Mouse (Mus musculus) mouse embryonic stem cell (cell line): ENCODE measurements at regions not wholly inside any gene's neighbourhood (a gene's known extent, or its start where the extent isn't known, plus 50 kb on each side); places are given as distances from the start of the nearest gene placed in this dataset.

Source experiments
- in situ Hi-C, 2 experiments: fragments of 300-500 bp; cut with MboI; formaldehyde crosslinking; loops; 1 replicate in 1 of 2; 3 replicates in 1 of 2; pipeline ENCODE4 v1.14.3; 2019 to 2020; ENCODE audit warnings: low sequenced_read_pairs in 2 of 2, low pct_unique_long_range_greater_than_20kb in 1 of 2, mixed read lengths in 1 of 2; ENCODE audit not compliant: unreplicated experiment in 1 of 2

DNA sequence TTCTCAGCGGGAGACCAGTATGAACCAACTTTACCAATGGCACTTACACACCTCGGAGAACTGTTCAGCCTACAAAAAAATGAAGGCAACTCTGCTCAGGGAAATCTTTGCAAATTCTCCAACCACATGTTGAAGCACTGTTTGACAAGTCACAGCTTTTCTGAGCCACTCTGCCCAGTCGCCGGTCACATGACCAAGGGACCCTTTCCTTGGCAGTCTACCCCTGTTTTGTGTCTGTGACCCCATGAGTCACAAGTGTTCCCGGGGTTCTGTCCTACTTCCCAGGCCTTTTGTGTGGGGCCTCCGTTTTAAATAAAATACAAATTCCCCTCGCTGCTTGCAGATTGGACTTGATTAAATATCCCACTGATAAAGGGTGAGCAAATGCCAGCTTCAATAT lies 323.5 kb upstream of the Mgmt start:
- in situ Hi-C loops, result no loop called here

GRCm38 (mm10) chr7:136581896-136582295 lies 312.5 kb upstream of the Mgmt start:
- in situ Hi-C loops, result loop anchor here (10.0 to 25.0 kb wide), 2 partner anchors 730 to 733 kb away; partner anchors contain the start of gene Ebf3 (in 2 of the 2)

- in situ Hi-C loops, result loop anchor here (10.0 to 25.0 kb wide), 2 partner anchors 728 to 730 kb away; partner anchors contain the start of gene Ebf3 (in 2 of the 2)
Measured at GRCm38 (mm10) chr7:136584361-136584760, 310.1 kb upstream of the Mgmt start.

GRCm38 (mm10) chr7:136588491-136588890 lies 305.9 kb upstream of the Mgmt start:
- in situ Hi-C loops, result loop anchor here (10.0 to 25.0 kb wide), 2 partner anchors 724 to 726 kb away; partner anchors contain the start of gene Ebf3 (in 2 of the 2)

GRCm38 (mm10) chr7:136590947-136591346 lies 303.5 kb upstream of the Mgmt start:
- in situ Hi-C loops, result loop anchor here in 1 of 2 experiments (25.0 kb wide), 1 partner anchor 721 kb away; the partner anchor contains the start of gene Ebf3

- in situ Hi-C loops, result no loop called here
Measured at GRCm38 (mm10) chr7:136607278-136608120, 286.9 kb upstream of the Mgmt start.

GRCm38 (mm10) chr7:136613496-136613895 lies 280.9 kb upstream of the Mgmt start:
- in situ Hi-C loops, result no loop called here

DNA sequence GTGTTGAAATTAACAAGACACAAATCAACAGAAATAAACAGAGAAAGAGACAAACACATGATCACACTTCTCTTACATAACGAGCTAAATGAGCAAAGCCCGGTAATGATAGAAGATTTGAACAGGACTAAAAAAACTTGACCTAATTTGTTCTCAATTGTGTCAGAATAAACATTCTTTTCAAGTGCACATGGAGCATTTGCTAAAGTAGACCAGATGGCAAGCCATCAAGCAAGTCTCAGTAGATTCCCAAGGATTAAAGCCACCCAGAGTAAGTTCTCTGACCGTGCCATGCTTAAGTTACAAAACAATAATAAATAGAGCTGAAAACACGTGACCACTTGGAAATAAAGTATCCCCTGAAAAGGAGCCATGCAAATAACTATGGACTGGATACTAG lies 269.9 kb upstream of the Mgmt start:
- in situ Hi-C loops, result no loop called here

GRCm38 (mm10) chr7:136631089-136631488 lies 263.3 kb upstream of the Mgmt start:
- in situ Hi-C loops, result no loop called here

DNA sequence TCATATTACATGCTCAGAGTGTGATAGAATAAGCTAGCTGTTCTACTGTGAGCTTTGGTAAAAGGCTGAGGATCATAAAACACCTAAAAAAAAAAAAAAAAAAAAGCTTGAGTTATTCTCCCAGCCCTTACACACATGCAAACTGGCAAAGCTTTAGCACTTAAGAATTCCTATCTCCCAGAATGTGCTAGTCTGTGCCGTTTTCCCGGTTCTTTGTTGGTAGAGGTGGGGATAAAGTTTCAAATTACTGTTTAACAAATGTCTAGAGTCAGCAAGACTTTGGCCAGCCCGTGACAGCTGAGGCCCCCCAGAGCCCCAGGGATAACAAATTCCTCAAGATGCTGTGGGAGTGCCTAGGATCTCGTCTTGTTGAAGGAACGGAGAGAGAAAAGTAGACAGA lies 254.3 kb upstream of the Mgmt start:
- in situ Hi-C loops, result no loop called here

DNA sequence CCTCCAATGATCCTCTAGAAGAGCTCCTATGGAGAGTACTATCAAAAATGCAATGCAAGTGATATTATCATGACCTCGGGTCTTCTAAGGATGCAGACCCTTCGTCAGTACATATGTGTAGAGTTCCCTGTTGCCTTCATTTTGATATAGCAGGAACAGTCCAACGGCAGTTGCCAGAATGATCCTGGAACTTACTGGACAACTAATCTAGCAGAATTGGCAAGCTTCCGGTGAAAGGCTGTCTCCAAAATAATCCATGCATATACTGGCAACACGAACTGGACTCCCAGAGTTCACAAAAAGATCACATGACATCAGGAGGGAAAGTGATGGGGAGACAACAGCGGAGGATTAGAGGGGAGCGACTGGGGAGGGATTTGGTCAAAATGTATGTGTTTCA lies 253.6 kb upstream of the Mgmt start:
- in situ Hi-C loops, result no loop called here

- in situ Hi-C loops, result no loop called here
Measured at GRCm38 (mm10) chr7:136649796-136650195, 244.6 kb upstream of the Mgmt start.

DNA sequence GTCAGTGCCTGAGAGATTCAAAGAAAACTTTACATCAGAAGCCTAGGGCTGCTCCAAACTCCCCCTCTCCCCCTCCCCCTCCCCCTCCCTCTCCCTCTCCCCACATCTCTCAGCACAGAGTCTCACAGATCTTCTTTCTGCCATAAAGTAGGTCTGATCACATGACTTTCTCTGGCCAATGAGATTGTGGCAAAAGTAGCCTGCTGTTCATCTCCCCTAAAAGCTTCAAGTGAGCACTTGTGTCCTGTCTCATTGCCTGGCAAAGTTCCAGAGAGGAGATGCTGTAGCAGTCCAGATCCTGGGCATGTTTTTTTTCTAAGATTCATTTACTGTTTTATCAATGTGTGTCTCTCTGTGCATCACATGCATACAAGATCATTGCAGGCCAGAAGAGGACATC lies 234.5 kb upstream of the Mgmt start:
- in situ Hi-C loops, result no loop called here

DNA sequence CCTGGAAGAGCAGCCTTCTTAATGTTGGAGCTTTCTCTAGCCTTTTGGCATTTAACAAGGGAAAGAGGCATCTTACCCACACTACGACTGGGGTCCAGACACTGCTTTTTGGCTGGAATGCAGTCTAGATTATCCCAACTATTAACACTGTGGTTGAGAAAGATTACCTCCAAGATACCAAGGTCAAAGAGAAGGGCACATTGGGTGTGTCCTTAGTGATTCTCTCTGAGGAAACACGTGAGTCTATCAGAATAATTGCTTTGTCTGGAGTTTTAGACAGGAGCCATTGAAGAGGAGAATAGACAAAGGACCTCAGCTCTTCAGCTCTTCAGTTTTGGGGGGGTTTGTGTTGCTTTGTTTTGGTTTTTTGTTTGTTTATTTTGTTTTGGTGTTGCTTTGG lies 234.0 kb upstream of the Mgmt start:
- in situ Hi-C loops, result no loop called here

- in situ Hi-C loops, result no loop called here
Measured at GRCm38 (mm10) chr7:136664424-136665082, 229.9 kb upstream of the Mgmt start.

DNA sequence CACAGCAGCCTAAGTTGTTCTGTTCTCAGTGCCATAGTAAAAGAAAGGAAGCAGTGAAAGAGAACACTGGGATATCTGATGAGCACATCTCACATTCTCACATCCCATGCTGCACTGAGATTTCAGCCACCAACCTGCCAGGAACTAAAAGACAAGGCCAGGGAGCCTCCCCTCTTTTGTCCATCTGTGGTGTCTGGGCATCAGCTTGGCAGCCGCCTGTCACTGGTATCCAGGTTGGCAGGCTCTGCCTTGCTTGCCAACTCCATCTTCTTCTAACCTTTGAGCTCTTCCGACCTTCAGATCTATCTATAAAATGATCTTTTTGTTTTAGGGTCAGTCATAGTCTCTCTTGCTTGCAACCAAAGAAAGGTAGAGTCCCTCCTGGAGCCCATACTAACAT lies 228.5 kb upstream of the Mgmt start:
- in situ Hi-C loops, result no loop called here

- in situ Hi-C loops, result no loop called here
Measured at GRCm38 (mm10) chr7:136666707-136667106, 227.7 kb upstream of the Mgmt start.

GRCm38 (mm10) chr7:136670675-136671074 lies 223.7 kb upstream of the Mgmt start:
- in situ Hi-C loops, result no loop called here

- in situ Hi-C loops, result no loop called here
Measured at GRCm38 (mm10) chr7:136674159-136674558, 220.3 kb upstream of the Mgmt start.

DNA sequence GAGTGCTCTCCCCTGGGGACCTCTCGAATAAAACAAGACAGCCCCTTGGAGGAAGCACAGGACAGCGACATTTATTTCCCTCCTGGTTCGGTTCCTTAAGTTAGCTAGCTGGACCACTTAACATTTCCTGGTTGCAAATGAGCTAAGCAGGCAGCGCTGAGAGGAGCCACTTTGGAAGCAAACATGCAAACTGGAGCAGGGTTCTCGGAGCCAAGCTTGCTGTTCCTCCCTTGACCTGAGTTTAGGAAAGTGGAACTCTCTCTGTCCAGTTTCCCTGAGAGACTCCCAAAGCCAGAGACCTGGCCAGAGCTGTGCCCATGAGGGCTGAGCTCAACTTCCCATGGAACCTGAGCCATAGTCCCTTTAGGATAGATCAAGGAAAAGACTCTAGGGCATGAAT lies 219.4 kb upstream of the Mgmt start:
- in situ Hi-C loops, result no loop called here
